Mouse (Mus musculus) neural tube, embryonic 13.5 days (tissue): ENCODE results near the gene Txnrd2. TPM values are rescaled to one million over a fixed set of nuclear protein-coding genes. Genes with fewer than 3 reads are reported as not detected.
A peak's percentile ranks its signal among the peaks of the same experiment; 100 is the strongest.

Experiments
- ATAC-seq: fragments of 200-750 bp; cut with Nextera tagmentation; 2 replicates; pipeline ENCODE4 v1.8.0; 2017; ENCODE audit warnings: low read depth, mild to moderate bottlenecking, moderate TSS enrichment, moderate library complexity
- H3K27ac ChIP-seq: fragments of 300-500 bp; sonication (generic); replicated peaks from 2 replicates; pipeline ENCODE4 v1.5.1; 2015; ENCODE audit warnings: moderate library complexity, mild to moderate bottlenecking, inconsistent platforms
- H3K27me3 ChIP-seq: fragments of 300-500 bp; sonication (generic); 2 replicates; pipeline ENCODE4 v1.6.1; 2015; ENCODE audit warnings: mild to moderate bottlenecking, inconsistent platforms
- H3K36me3 ChIP-seq: fragments of 300-500 bp; sonication (generic); 2 replicates; pipeline ENCODE4 v1.6.1; 2015; ENCODE audit warnings: mild to moderate bottlenecking, inconsistent platforms
- H3K4me1 ChIP-seq: fragments of 300-500 bp; sonication (generic); replicated peaks from 2 replicates; pipeline ENCODE4 v1.6.1; 2015; ENCODE audit warnings: inconsistent platforms
- H3K4me2 ChIP-seq: fragments of 300-500 bp; sonication (generic); 2 replicates; pipeline ENCODE4 v1.6.1; 2015; ENCODE audit warnings: inconsistent platforms, mild to moderate bottlenecking, moderate library complexity
- H3K4me3 ChIP-seq: fragments of 300-500 bp; sonication (generic); 2 replicates; pipeline ENCODE4 v1.5.1; 2015; ENCODE audit warnings: mild to moderate bottlenecking, inconsistent platforms
- H3K9ac ChIP-seq: fragments of 300-500 bp; sonication (generic); 2 replicates; pipeline ENCODE4 v1.6.1; 2015; ENCODE audit warnings: moderate library complexity, mild to moderate bottlenecking, inconsistent platforms
- H3K9me3 ChIP-seq: fragments of 300-500 bp; sonication (generic); 2 replicates; pipeline ENCODE4 v1.6.1; 2016; ENCODE audit warnings: inconsistent platforms
- WGBS: fragments of 180-500 bp; shearing (Covaris S2); methylation state at CpG from one replicate; pipeline ENCODE4 v1.1.7; 2015; 5-methylcytosine and 5-hydroxymethylcytosine counted together
- polyA plus RNA-seq: library from polyadenylated mRNA; unstranded; fragments of >200 nt; fragmentation: Nextera tagmentation; extraction: Ambion mirVana; gene quantifications from 2 replicates; pipeline ENCODE4 v1.2.1, GENCODE M21; 2015

The Txnrd2 gene
- polyA plus RNA-seq, 1 experiment from 2014 or later, result 22.8 TPM

GRCm38 (mm10) chr16:18394777-18395619 lies 31.2 kb upstream of the Txnrd2 start:
- ATAC-seq, result peak; percentile 1; the same call in 1 of the 2 replicates
- H3K27me3 ChIP-seq, result no peaks in the 10 kb centered on the region
- H3K9me3 ChIP-seq, result no peaks in the 10 kb centered on the region
- H3K4me1 ChIP-seq, result peaks cover 87% of the 10 kb centered on the region
- peaks cover 35% of the 10 kb centered on the region for H3K36me3 ChIP-seq
- WGBS, result 10% methylated on average over 11 of the region's 11 CpGs
- peak overlapping the region; percentile 75 for H3K4me2 ChIP-seq
- peak overlapping the region; percentile 89 for H3K27ac ChIP-seq
- H3K9ac ChIP-seq, result peak overlapping the region; percentile 63
- H3K4me3 ChIP-seq, result peak overlapping the region; percentile 13

- Histone ChIP-seq H3K27ac (peak overlapping the region; percentile 79), H3K4me2 (peak overlapping the region; percentile 75), H3K4me3 (no peak overlapping the region), H3K27me3 (no peaks in the 10 kb centered on the region), H3K36me3 (peaks cover 42% of the 10 kb centered on the region), H3K9me3 (no peaks in the 10 kb centered on the region), H3K9ac (peak overlapping the region; percentile 63; the same call in 1 of the 2 replicates), H3K4me1 (peaks cover 87% of the 10 kb centered on the region)
- 0 out of 2 replicates have a peak, but pooled peaks have one; percentile 8 for ATAC-seq
- WGBS, result 17% methylated on average over 6 of the region's 7 CpGs
Observed at GRCm38 (mm10) chr16:18395620-18396036, 30.6 kb upstream of the Txnrd2 start.

- Histone ChIP-seq H3K27me3 (no peaks in the 10 kb centered on the region), H3K4me1 (peaks cover 87% of the 10 kb centered on the region), H3K4me3 (no peak overlapping the region), H3K27ac (peak overlapping the region; percentile 79), H3K9me3 (no peaks in the 10 kb centered on the region), H3K36me3 (peaks cover 47% of the 10 kb centered on the region), H3K9ac (peak overlapping the region; percentile 63), H3K4me2 (peak overlapping the region; percentile 75)
- ATAC-seq, result no peak
- 58% methylated on average over 2 of the region's 2 CpGs for WGBS
Observed at GRCm38 (mm10) chr16:18396201-18396600, 30.0 kb upstream of the Txnrd2 start.

GRCm38 (mm10) chr16:18396791-18397621 lies 29.2 kb upstream of the Txnrd2 start:
- Histone ChIP-seq H3K4me2 (no peak overlapping the region), H3K4me3 (no peak overlapping the region), H3K27ac (peak overlapping the region; percentile 79), H3K36me3 (peaks cover 55% of the 10 kb centered on the region), H3K4me1 (peaks cover 91% of the 10 kb centered on the region), H3K9ac (no peak overlapping the region), H3K9me3 (no peaks in the 10 kb centered on the region), H3K27me3 (no peaks in the 10 kb centered on the region)
- no peak for ATAC-seq
- 96% methylated on average over 27 of the region's 27 CpGs for WGBS

- no peak overlapping the region for H3K4me3 ChIP-seq
- peak overlapping the region; percentile 81 for H3K27ac ChIP-seq
- WGBS, result 60% methylated on average over 9 of the region's 9 CpGs
- H3K4me1 ChIP-seq, result peaks cover 64% of the 10 kb centered on the region
- no peaks in the 10 kb centered on the region for H3K9me3 ChIP-seq
- H3K4me2 ChIP-seq, result peak overlapping the region; percentile 14; the same call in 1 of the 2 replicates
- no peaks in the 10 kb centered on the region for H3K27me3 ChIP-seq
- peaks cover 86% of the 10 kb centered on the region for H3K36me3 ChIP-seq
- H3K9ac ChIP-seq, result no peak overlapping the region; the same call in 1 of the 2 replicates
- ATAC-seq, result no peak
Observed at GRCm38 (mm10) chr16:18400028-18400427, 26.2 kb upstream of the Txnrd2 start.

GRCm38 (mm10) chr16:18400472-18401216 lies 25.5 kb upstream of the Txnrd2 start:
- peak overlapping the region; percentile 38 for H3K9ac ChIP-seq
- no peaks in the 10 kb centered on the region for H3K27me3 ChIP-seq
- H3K4me2 ChIP-seq, result peak overlapping the region; percentile 14; the same call in 1 of the 2 replicates
- H3K4me1 ChIP-seq, result peaks cover 57% of the 10 kb centered on the region
- H3K36me3 ChIP-seq, result peaks cover 92% of the 10 kb centered on the region
- peak; percentile 84 for ATAC-seq
- 27% methylated on average over 7 of the region's 7 CpGs for WGBS
- no peaks in the 10 kb centered on the region for H3K9me3 ChIP-seq
- no peak overlapping the region for H3K4me3 ChIP-seq
- peak overlapping the region; percentile 81 for H3K27ac ChIP-seq

GRCm38 (mm10) chr16:18403285-18403684 lies 22.9 kb upstream of the Txnrd2 start:
- Histone ChIP-seq H3K27ac (no peak overlapping the region), H3K36me3 (peaks cover 94% of the 10 kb centered on the region), H3K9ac (no peak overlapping the region), H3K4me1 (peaks cover 50% of the 10 kb centered on the region), H3K9me3 (no peaks in the 10 kb centered on the region), H3K4me2 (no peak overlapping the region), H3K27me3 (no peaks in the 10 kb centered on the region), H3K4me3 (no peak overlapping the region)
- no peak for ATAC-seq
- 93% methylated on average over 12 of the region's 12 CpGs for WGBS

GRCm38 (mm10) chr16:18405091-18405854 lies 20.9 kb upstream of the Txnrd2 start:
- Histone ChIP-seq H3K27me3 (no peaks in the 10 kb centered on the region), H3K36me3 (peaks cover 92% of the 10 kb centered on the region), H3K27ac (peak overlapping the region; percentile 52), H3K9me3 (no peaks in the 10 kb centered on the region), H3K4me2 (no peak overlapping the region), H3K9ac (0 out of 2 replicates have a peak overlapping the region, but pooled peaks have one; percentile 34), H3K4me3 (no peak overlapping the region), H3K4me1 (peaks cover 42% of the 10 kb centered on the region)
- WGBS, result 87% methylated on average over 13 of the region's 13 CpGs
- ATAC-seq, result no peak

GRCm38 (mm10) chr16:18405876-18406275 lies 20.3 kb upstream of the Txnrd2 start:
- 74% methylated on average over 2 of the region's 2 CpGs for WGBS

GRCm38 (mm10) chr16:18406293-18406692 lies 19.9 kb upstream of the Txnrd2 start:
- Histone ChIP-seq H3K4me1 (peaks cover 42% of the 10 kb centered on the region), H3K4me3 (no peak overlapping the region), H3K9me3 (no peaks in the 10 kb centered on the region), H3K27ac (no peak overlapping the region; the same call in none of the 2 replicates), H3K9ac (no peak overlapping the region), H3K4me2 (no peak overlapping the region), H3K27me3 (no peaks in the 10 kb centered on the region), H3K36me3 (peaks cover 87% of the 10 kb centered on the region)
- peak; percentile 36; the same call in 1 of the 2 replicates for ATAC-seq
- WGBS, result 16% methylated on average over 2 of the region's 2 CpGs

More at GRCm38 (mm10) chr16:18405876-18406275, 20.3 kb upstream of the Txnrd2 start:
- Histone ChIP-seq H3K9me3 (no peaks in the 10 kb centered on the region), H3K27ac (peak overlapping the region; percentile 52), H3K4me2 (no peak overlapping the region), H3K4me3 (no peak overlapping the region), H3K4me1 (peaks cover 42% of the 10 kb centered on the region), H3K27me3 (no peaks in the 10 kb centered on the region), H3K36me3 (peaks cover 91% of the 10 kb centered on the region), H3K9ac (peak overlapping the region; percentile 34; the same call in 1 of the 2 replicates)
- ATAC-seq, result no peak

GRCm38 (mm10) chr16:18407912-18408311 lies 18.3 kb upstream of the Txnrd2 start:
- Histone ChIP-seq H3K9ac (no peak overlapping the region; the same call in 1 of the 2 replicates), H3K36me3 (peaks cover 75% of the 10 kb centered on the region), H3K27ac (peak overlapping the region; percentile 29), H3K27me3 (no peaks in the 10 kb centered on the region), H3K4me3 (no peak overlapping the region), H3K9me3 (no peaks in the 10 kb centered on the region), H3K4me1 (peaks cover 44% of the 10 kb centered on the region), H3K4me2 (no peak overlapping the region)
- no peak for ATAC-seq
- 70% methylated on average over 7 of the region's 7 CpGs for WGBS
